Mouse (Mus musculus) testis, adult 2 months (tissue): ENCODE data around the gene Dbndd1.

Experiments
- CTCF ChIP-seq: fragments of 200-500 bp; IDR thresholded peaks from 2 replicates; pipeline ENCODE4 v1.5.1; 2012; ENCODE audit warnings: low read depth, mild to moderate bottlenecking, inconsistent platforms, low read length, moderate library complexity; ENCODE audit not compliant: control insufficient read depth, insufficient read depth, insufficient replicate concordance
- POLR2A ChIP-seq: fragments of 200-500 bp; IDR thresholded peaks from 2 replicates; pipeline ENCODE4 v1.6.1; 2012; ENCODE audit warnings: low read depth, mild to moderate bottlenecking, inconsistent platforms, low read length, moderate library complexity; ENCODE audit not compliant: control insufficient read depth

GRCm38 (mm10) chr8:123467476-123467875 lies 47.8 kb downstream of the Dbndd1 start:
- TF ChIP-seq CTCF = no peak
- TF ChIP-seq POLR2A = no peak
